Mouse (Mus musculus): Measurements from ENCODE around the gene Greb1. TPM values are rescaled to one million over a fixed set of nuclear protein-coding genes. Genes with fewer than 3 reads are reported as not detected.

Greb1 gene
- polyA plus RNA-seq, 1 experiment from 2014 or later = 0.24 TPM

DNA sequence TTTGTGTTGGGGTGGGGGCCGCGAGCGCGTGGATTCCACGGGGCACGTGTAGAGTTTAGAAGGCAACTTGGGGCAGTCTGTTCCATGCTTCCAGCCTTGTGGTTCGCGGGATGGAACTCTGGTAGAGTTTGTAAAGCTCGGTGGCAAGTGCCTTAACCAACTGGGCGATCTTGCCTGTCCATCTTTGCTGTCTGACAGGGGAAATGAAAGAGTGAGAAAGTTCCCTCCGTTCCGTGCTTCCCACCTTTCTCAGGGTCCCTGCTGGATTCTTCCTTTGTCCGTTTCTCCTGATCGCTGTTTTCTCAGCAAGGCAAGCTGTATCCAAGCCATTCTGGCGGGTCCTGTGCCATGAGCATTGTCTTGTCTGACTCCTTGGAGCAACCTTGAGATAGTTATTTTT is 10.8 kb upstream of the Greb1 start:
- 1% methylated on average over 15 of the region's 15 CpGs for WGBS
- no peak for ATAC-seq (ENCODE audit: low FRiP score, low TSS enrichment)
- peak overlapping the region; percentile 79 for H3K9ac ChIP-seq (ENCODE audit: low read length)
- DNase-seq (ENCODE audit: low spot score) = no peak
- peaks cover 3% of the 10 kb centered on the region; the same call in 1 of the 2 replicates for H3K4me1 ChIP-seq (replicated peaks; ENCODE audit: control insufficient read depth, insufficient read depth)
- 0 out of 2 replicates have a peak, but pooled peaks cover 2% of the 10 kb centered on the region for H3K36me3 ChIP-seq (ENCODE audit: control insufficient read depth, insufficient read depth, low read length)
- no peaks in the 10 kb centered on the region for H3K27me3 ChIP-seq (ENCODE audit: control insufficient read depth, insufficient read depth, low read length)
- TF ChIP-seq EP300 (optimal IDR thresholded peaks at IDR 0.05) (no peak), CTCF (IDR thresholded peaks at IDR 0.05; ENCODE audit: low read depth) (no peak)
- H3K4me2 ChIP-seq (replicated peaks; ENCODE audit: low read depth) = peak overlapping the region; percentile 93
- H3K4me3 ChIP-seq (ENCODE audit: low read depth, low read length) = peak overlapping the region; percentile 85
- no peak overlapping the region for H3K27ac ChIP-seq (replicated peaks)
- no peaks in the 10 kb centered on the region for H3K9me3 ChIP-seq (ENCODE audit: control insufficient read depth, low read length)

DNA sequence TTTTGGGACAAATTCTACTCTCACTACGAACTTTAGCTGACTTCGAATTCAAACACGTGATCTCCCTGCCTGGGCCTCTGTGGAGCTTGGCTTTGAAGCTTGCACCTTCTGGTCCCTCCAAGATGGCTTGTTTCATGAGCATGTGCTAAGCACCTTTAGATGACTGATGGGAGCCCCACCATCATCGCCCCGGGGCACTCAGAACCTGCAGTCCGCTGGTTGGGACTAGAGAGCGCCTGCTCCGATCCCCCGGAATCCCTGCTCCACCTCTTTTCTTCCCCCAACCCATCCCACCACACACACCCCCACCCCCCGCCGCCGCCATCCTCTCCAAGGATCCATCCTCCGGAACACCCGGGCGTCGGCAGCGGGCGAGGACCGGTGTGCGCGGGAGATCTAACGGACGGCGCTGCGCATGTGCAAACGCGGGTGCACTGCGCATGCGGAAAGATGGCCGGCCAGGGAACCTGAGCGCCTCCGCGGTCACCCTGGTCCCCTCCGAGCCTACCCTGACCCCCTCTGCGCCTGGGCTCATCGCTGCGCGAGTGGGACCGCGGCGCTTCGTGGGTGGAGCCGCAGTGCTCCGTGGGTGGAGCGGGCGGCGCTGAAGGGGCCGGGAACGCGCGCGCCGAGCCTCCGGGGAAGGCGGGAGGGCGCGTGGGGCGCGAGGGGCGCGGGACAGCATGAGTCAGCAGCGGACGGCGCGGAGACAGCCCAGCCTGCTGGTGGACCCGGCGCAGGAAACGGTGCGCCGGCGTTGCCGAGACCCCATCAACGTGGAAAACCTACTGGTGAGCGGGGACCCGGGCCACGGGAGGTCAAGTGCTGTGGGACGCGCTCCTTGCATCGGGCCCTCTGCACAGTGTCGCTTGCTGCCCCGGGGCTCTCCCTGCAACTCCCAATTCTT is 10.1 kb upstream of the Greb1 start, which contains the start of gene E2f6:
TSS of gene E2f6 (plus strand) at position 439 of the 907 bp plus-strand sequence.
- H3K27me3 ChIP-seq (ENCODE audit: control insufficient read depth, insufficient read depth, low read length) = no peaks in the 10 kb centered on the region
- peak within 1 kb of the TSS; percentile 58; the same call in 1 of the 2 replicates for H3K27ac ChIP-seq (replicated peaks)
- 7% methylated on average over 69 of the region's 81 CpGs for WGBS
- peak within 1 kb of the TSS; percentile 93 for H3K4me2 ChIP-seq (replicated peaks; ENCODE audit: low read depth)
- H3K4me1 ChIP-seq (replicated peaks; ENCODE audit: control insufficient read depth, insufficient read depth) = peaks cover 3% of the 10 kb centered on the region; the same call in 1 of the 2 replicates
- no peak for TF ChIP-seq EP300 (optimal IDR thresholded peaks at IDR 0.05)
- TF ChIP-seq CTCF (IDR thresholded peaks at IDR 0.05; ENCODE audit: low read depth) = no peak
- H3K36me3 ChIP-seq (ENCODE audit: control insufficient read depth, insufficient read depth, low read length) = no peaks in the 10 kb centered on the region
- H3K9me3 ChIP-seq (ENCODE audit: control insufficient read depth, low read length) = no peaks in the 10 kb centered on the region
- peak; percentile 82 for DNase-seq (ENCODE audit: low spot score)
- peak within 1 kb of the TSS; percentile 85 for H3K4me3 ChIP-seq (ENCODE audit: low read depth, low read length)
- H3K9ac ChIP-seq (ENCODE audit: low read length) = peak within 1 kb of the TSS; percentile 79
- ATAC-seq (ENCODE audit: low FRiP score, low TSS enrichment) = peak; percentile 85

DNA sequence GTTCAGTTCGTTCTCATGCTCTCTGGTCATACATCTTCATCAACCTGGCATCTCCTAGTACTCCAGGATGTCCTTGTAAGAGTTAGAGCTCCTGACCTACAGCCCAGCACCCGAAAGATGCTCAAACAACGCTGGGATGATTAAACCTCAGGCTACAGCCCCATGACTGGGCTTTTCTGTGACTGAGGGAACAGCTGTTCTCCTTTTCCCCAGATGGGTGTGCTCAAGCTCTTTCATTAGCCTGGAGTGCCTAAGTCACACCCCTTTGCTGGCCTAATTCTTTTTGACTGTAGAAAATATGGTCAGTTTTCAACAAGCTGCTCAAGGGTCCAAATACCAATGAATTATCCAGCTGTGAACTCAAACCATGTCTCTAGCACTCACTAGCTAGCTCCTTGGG is 7.4 kb upstream of the Greb1 start:
- no peaks in the 10 kb centered on the region for H3K36me3 ChIP-seq (ENCODE audit: control insufficient read depth, insufficient read depth, low read length)
- peak; percentile 68; the same call in 1 of the 2 replicates for ATAC-seq (ENCODE audit: low FRiP score, low TSS enrichment)

DNA sequence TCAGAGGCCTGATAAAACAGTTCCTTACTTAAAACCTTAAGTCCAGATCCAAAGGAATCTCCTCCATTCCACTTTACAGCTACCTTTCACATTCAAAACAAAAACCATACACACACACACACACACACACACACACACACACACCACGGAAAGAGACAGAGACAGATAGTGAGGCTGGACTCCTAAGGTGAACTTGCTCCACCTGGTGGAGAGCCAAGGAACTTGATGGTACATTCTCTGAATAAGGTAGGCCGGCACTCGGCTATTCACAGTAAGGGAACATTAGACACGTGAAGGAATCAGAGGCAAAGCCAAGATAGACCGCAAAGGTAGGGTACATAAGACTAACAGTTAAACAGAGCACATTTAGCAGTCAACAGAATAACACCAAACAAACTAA is 4.8 kb upstream of the Greb1 start:
- H3K4me3 ChIP-seq (ENCODE audit: low read depth, low read length) = no peak overlapping the region
- no peak overlapping the region for H3K4me2 ChIP-seq (replicated peaks; ENCODE audit: low read depth)
- 9% methylated on average over 5 of the region's 5 CpGs for WGBS
- no peak overlapping the region for H3K27ac ChIP-seq (replicated peaks)
- no peak for TF ChIP-seq EP300 (optimal IDR thresholded peaks at IDR 0.05)
- TF ChIP-seq CTCF (IDR thresholded peaks at IDR 0.05; ENCODE audit: low read depth) = peak; percentile 96
- no peaks in the 10 kb centered on the region for H3K27me3 ChIP-seq (ENCODE audit: control insufficient read depth, insufficient read depth, low read length)
- no peaks in the 10 kb centered on the region for H3K4me1 ChIP-seq (replicated peaks; ENCODE audit: control insufficient read depth, insufficient read depth)
- ATAC-seq (ENCODE audit: low FRiP score, low TSS enrichment) = peak; percentile 83
- H3K9ac ChIP-seq (ENCODE audit: low read length) = no peak overlapping the region
- peak; percentile 81 for DNase-seq (ENCODE audit: low spot score)
- H3K36me3 ChIP-seq (ENCODE audit: control insufficient read depth, insufficient read depth, low read length) = no peaks in the 10 kb centered on the region
- no peaks in the 10 kb centered on the region for H3K9me3 ChIP-seq (ENCODE audit: control insufficient read depth, low read length)

More for the DNA sequence above, 7.4 kb upstream of the Greb1 start:
- Histone ChIP-seq H3K9me3 (ENCODE audit: control insufficient read depth, low read length) (no peaks in the 10 kb centered on the region), H3K27me3 (ENCODE audit: control insufficient read depth, insufficient read depth, low read length) (no peaks in the 10 kb centered on the region), H3K9ac (ENCODE audit: low read length) (no peak overlapping the region), H3K27ac (replicated peaks) (no peak overlapping the region), H3K4me2 (replicated peaks; ENCODE audit: low read depth) (no peak overlapping the region), H3K4me3 (ENCODE audit: low read depth, low read length) (no peak overlapping the region), H3K4me1 (replicated peaks; ENCODE audit: control insufficient read depth, insufficient read depth) (peaks cover 3% of the 10 kb centered on the region; the same call in 1 of the 2 replicates)
- peak; percentile 45 for DNase-seq (ENCODE audit: low spot score)
- WGBS = 30% methylated on average over 3 of the region's 3 CpGs
- TF ChIP-seq EP300 (optimal IDR thresholded peaks at IDR 0.05) (no peak), CTCF (IDR thresholded peaks at IDR 0.05; ENCODE audit: low read depth) (peak; percentile 87)

DNA sequence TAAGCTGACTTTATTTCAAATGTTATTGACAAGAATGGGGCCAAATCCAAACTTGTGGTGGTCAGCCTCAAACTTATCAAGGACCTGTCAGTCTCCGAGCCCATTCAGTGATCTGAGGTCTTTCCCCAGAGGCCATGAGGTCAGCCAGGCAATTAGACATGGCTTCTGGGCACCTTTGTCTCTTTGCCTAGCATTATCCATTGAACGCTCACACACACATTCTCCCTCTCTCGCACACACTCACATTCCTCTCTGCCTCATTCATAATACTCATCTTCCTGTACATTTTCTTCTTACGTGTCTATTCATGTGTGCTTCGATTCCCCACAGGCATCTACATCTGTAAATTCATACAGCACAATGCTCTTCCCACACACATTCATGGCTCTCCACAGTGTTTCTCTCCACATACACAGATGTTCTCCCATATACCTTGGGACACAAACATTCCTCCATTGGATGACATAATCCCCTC is 3.3 kb upstream of the Greb1 start:
- Histone ChIP-seq H3K27ac (replicated peaks) (no peak overlapping the region), H3K9me3 (ENCODE audit: control insufficient read depth, low read length) (no peaks in the 10 kb centered on the region), H3K9ac (ENCODE audit: low read length) (no peak overlapping the region), H3K4me3 (ENCODE audit: low read depth, low read length) (no peak overlapping the region), H3K27me3 (ENCODE audit: control insufficient read depth, insufficient read depth, low read length) (no peaks in the 10 kb centered on the region), H3K4me2 (replicated peaks; ENCODE audit: low read depth) (no peak overlapping the region), H3K4me1 (replicated peaks; ENCODE audit: control insufficient read depth, insufficient read depth) (no peaks in the 10 kb centered on the region), H3K36me3 (ENCODE audit: control insufficient read depth, insufficient read depth, low read length) (no peaks in the 10 kb centered on the region)
- WGBS = 75% methylated on average over 5 of the region's 5 CpGs
- TF ChIP-seq EP300 (optimal IDR thresholded peaks at IDR 0.05) (no peak), CTCF (IDR thresholded peaks at IDR 0.05; ENCODE audit: low read depth) (no peak)
- DNase-seq (ENCODE audit: low spot score) (no peak), ATAC-seq (ENCODE audit: low FRiP score, low TSS enrichment) (no peak)

Measured in stomach, postnatal 0 days (tissue).